Mouse (Mus musculus) forebrain, embryonic 11.5 days (tissue): ENCODE measurements around the gene Sdsl. TPM values are rescaled to one million over a fixed set of nuclear protein-coding genes. Genes with fewer than 3 reads are reported as not detected.
A peak's percentile ranks its signal among the peaks of the same experiment; 100 is the strongest.

Experiments
- ATAC-seq: fragments of 200-750 bp; cut with Nextera tagmentation; replicated peaks from 2 replicates; pipeline ENCODE4 v1.8.0; 2017; ENCODE audit warnings: moderate TSS enrichment; ENCODE audit not compliant: low FRiP score
- DNase-seq: peaks from one replicate; pipeline ENCODE4 v3.0.0-alpha.2; 2017; ENCODE audit warnings: low spot score
- H3K27ac ChIP-seq: fragments of 300-500 bp; sonication (generic); 2 replicates; pipeline ENCODE4 v1.5.1; 2014; ENCODE audit warnings: low read depth, low read length
- H3K27me3 ChIP-seq: fragments of 300-500 bp; sonication (generic); 2 replicates; pipeline ENCODE4 v1.6.1; 2014; ENCODE audit warnings: mild to moderate bottlenecking, low read length, mixed read lengths; ENCODE audit not compliant: control insufficient read depth, insufficient read depth
- H3K36me3 ChIP-seq: fragments of 300-500 bp; sonication (generic); 2 replicates; pipeline ENCODE4 v1.6.1; 2014; ENCODE audit warnings: mild to moderate bottlenecking, low read length, moderate library complexity, mixed read lengths; ENCODE audit not compliant: control insufficient read depth, insufficient read depth
- H3K4me1 ChIP-seq: fragments of 300-500 bp; sonication (generic); replicated peaks from 2 replicates; pipeline ENCODE4 v1.6.1; 2014; ENCODE audit warnings: low read length, mixed read lengths; ENCODE audit not compliant: control insufficient read depth, insufficient read depth
- H3K4me2 ChIP-seq: fragments of 300-500 bp; sonication (generic); 2 replicates; pipeline ENCODE4 v1.6.1; 2014; ENCODE audit warnings: low read depth, mild to moderate bottlenecking, low read length, moderate library complexity, mixed read lengths; ENCODE audit not compliant: severe bottlenecking
- H3K4me3 ChIP-seq: fragments of 300-500 bp; sonication (generic); 2 replicates; pipeline ENCODE4 v1.5.1; 2014; ENCODE audit warnings: low read depth, low read length
- H3K9ac ChIP-seq: fragments of 300-500 bp; sonication (generic); 2 replicates; pipeline ENCODE4 v1.6.1; 2014; ENCODE audit warnings: low read length
- H3K9me3 ChIP-seq: fragments of 300-500 bp; sonication (generic); 2 replicates; pipeline ENCODE4 v1.6.1; 2016; ENCODE audit warnings: low read length, mixed read lengths; ENCODE audit not compliant: control insufficient read depth
- WGBS: fragments of 180-500 bp; shearing (Covaris S2); extraction: QIAGEN DNeasy Blood & Tissue Kit; methylation state at CpG from one replicate; pipeline ENCODE4 v1.1.7; 2014; 5-methylcytosine and 5-hydroxymethylcytosine counted together
- polyA plus RNA-seq: library from polyadenylated mRNA; unstranded; fragments of >200 nt; fragmentation: Nextera tagmentation; extraction: Ambion mirVana; gene quantifications from 2 replicates; pipeline ENCODE4 v1.2.1, GENCODE M21; 2014

The Sdsl gene
- polyA plus RNA-seq, result 4.5 and 6.0 TPM in 2 replicates

DNA sequence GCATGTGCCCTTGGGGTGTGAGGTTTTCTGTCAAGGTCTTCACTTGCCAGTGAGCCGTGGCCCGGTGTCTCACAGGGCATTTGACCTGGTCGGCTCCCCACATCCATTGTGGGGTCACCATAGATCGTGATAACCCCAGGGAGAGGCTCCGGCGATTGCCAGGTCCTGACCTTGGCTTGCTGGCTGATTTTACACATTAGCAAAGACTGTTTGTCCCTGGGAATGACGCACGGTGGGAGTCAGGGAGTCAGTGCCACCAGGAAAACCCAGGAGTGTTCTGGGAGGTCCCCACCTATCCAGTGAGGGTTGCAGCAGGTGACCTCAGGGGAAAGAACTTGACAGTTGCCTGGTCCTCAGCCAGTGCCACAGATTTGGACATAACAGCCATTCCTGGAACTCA lies at the start of gene Sdsl:
Sdsl (minus strand) TSS at position 41 of the 400 bp plus-strand sequence.
- Histone ChIP-seq H3K36me3 (no peaks in the 10 kb centered on the region), H3K4me1 (no peaks in the 10 kb centered on the region), H3K27me3 (no peaks in the 10 kb centered on the region), H3K4me2 (no peak within 1 kb of the TSS), H3K9me3 (no peaks in the 10 kb centered on the region), H3K27ac (no peak within 1 kb of the TSS), H3K9ac (no peak within 1 kb of the TSS), H3K4me3 (no peak within 1 kb of the TSS)
- ATAC-seq (no peak), DNase-seq (no peak)
- 79% methylated on average over 8 of the region's 8 CpGs for WGBS

DNA sequence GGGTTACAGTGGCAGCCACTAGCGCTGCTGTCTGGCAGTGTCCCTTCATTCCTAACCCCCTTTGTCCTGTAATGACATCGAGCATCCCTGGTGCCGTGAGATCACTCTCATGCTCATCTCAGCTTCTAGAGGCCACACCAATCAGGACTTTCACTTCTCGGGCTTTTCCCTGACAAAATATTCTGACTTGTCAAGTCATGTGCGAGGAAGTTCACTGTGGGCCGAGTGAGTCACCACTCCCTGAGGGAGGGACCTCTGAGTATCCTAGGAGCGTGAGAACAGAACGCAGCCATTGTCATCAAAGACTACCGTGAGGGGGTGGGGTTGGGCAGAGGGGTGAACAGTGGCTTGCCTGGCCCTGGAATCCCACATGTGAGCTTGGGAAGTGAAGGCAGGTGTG lies 44.9 kb upstream of the Sdsl start:
- Histone ChIP-seq H3K9me3 (no peaks in the 10 kb centered on the region), H3K4me3 (no peak overlapping the region), H3K4me2 (no peak overlapping the region), H3K4me1 (0 out of 2 replicates have a peak, but pooled peaks cover 2% of the 10 kb centered on the region), H3K36me3 (no peaks in the 10 kb centered on the region), H3K9ac (no peak overlapping the region), H3K27ac (no peak overlapping the region), H3K27me3 (no peaks in the 10 kb centered on the region)
- DNase-seq, result no peak
- 61% methylated on average over 9 of the region's 9 CpGs for WGBS
- no peak for ATAC-seq

DNA sequence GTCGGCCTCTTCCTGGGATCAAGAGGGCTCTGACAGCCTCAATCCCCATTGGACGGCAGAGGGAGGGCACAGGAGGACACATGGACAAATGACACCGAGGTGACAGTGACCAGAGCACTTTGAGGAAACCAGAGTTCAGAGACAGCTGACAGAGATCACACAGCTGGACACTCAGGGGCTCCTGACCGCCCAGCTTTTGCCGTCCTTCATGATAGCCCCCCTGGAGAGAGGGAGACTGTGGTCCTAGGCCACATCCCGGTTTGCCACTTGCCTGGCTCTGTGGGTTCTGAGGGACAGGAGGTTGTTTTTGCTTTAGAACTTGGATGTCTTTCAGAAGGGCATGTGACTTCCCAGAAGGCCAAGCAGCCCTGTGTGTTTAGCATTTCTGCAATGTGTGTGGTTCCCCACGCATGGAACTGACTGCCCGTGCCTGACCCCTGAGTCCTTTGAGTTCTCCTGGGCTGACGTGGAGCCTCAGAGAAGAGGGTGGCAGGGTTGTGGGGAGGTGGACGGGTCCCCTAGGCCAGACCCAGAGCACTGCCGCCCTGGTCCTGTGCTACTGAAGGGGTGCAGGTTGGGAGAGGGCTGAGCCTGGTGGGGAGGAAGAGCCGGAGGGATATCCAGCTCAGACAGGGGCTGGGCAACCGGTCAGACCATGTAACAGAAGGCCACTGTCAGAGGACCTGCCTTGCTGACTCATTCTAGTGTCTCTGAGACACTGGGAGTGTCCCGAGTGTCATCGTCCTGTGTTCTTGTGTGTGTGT lies 43.8 kb upstream of the Sdsl start:
- Histone ChIP-seq H3K36me3 (no peaks in the 10 kb centered on the region), H3K9ac (no peak overlapping the region), H3K4me2 (no peak overlapping the region), H3K4me3 (no peak overlapping the region), H3K9me3 (no peaks in the 10 kb centered on the region), H3K4me1 (0 out of 2 replicates have a peak, but pooled peaks cover 2% of the 10 kb centered on the region), H3K27ac (no peak overlapping the region), H3K27me3 (peaks cover 2% of the 10 kb centered on the region; the same call in 1 of the 2 replicates)
- ATAC-seq (no peak), DNase-seq (no peak)
- 69% methylated on average over 15 of the region's 15 CpGs for WGBS

DNA sequence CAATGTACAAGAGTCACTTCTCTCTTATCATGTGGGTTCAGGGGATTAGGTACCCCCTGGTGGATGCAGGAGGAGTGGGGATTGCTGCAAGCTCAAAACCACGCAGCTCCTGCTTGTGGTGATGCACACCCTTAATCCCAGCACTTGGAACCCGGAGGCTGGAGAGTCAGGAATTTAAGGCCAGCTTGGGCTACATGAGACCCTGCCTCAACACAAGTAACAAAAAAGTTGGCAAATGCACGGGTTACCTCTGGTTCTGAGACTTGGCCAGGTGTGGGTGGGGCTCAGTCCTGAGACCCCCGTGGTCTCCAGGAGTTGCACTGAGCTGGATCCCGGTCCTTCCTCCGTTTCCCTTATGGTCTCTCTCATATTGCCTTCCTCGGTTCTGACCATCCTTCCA lies 42.8 kb upstream of the Sdsl start:
- WGBS, result 74% methylated on average over 7 of the region's 7 CpGs
- Histone ChIP-seq H3K9me3 (no peaks in the 10 kb centered on the region), H3K4me1 (0 out of 2 replicates have a peak, but pooled peaks cover 5% of the 10 kb centered on the region), H3K27me3 (peaks cover 2% of the 10 kb centered on the region; the same call in 1 of the 2 replicates), H3K9ac (no peak overlapping the region; the same call in 1 of the 2 replicates), H3K4me2 (no peak overlapping the region), H3K27ac (no peak overlapping the region), H3K36me3 (no peaks in the 10 kb centered on the region), H3K4me3 (no peak overlapping the region)
- ATAC-seq, result no peak
- DNase-seq, result no peak

GRCm38 (mm10) chr5:120514754-120515153 lies 42.1 kb upstream of the Sdsl start:
- 43% methylated on average over 4 of the region's 4 CpGs for WGBS
- DNase-seq (no peak), ATAC-seq (no peak)
- Histone ChIP-seq H3K27me3 (peaks cover 2% of the 10 kb centered on the region; the same call in 1 of the 2 replicates), H3K4me1 (0 out of 2 replicates have a peak, but pooled peaks cover 9% of the 10 kb centered on the region), H3K27ac (no peak overlapping the region), H3K36me3 (no peaks in the 10 kb centered on the region), H3K4me2 (no peak overlapping the region), H3K4me3 (no peak overlapping the region), H3K9me3 (no peaks in the 10 kb centered on the region), H3K9ac (no peak overlapping the region; the same call in 1 of the 2 replicates)

- no peak for ATAC-seq
- Histone ChIP-seq H3K9ac (no peak overlapping the region), H3K27me3 (peaks cover 2% of the 10 kb centered on the region; the same call in 1 of the 2 replicates), H3K4me1 (0 out of 2 replicates have a peak, but pooled peaks cover 9% of the 10 kb centered on the region), H3K4me2 (no peak overlapping the region), H3K4me3 (no peak overlapping the region), H3K36me3 (no peaks in the 10 kb centered on the region), H3K9me3 (no peaks in the 10 kb centered on the region), H3K27ac (no peak overlapping the region)
- WGBS, result 94% methylated on average over 9 of the region's 9 CpGs
- no peak for DNase-seq
Measured at GRCm38 (mm10) chr5:120514031-120514677, 41.5 kb upstream of the Sdsl start.

DNA sequence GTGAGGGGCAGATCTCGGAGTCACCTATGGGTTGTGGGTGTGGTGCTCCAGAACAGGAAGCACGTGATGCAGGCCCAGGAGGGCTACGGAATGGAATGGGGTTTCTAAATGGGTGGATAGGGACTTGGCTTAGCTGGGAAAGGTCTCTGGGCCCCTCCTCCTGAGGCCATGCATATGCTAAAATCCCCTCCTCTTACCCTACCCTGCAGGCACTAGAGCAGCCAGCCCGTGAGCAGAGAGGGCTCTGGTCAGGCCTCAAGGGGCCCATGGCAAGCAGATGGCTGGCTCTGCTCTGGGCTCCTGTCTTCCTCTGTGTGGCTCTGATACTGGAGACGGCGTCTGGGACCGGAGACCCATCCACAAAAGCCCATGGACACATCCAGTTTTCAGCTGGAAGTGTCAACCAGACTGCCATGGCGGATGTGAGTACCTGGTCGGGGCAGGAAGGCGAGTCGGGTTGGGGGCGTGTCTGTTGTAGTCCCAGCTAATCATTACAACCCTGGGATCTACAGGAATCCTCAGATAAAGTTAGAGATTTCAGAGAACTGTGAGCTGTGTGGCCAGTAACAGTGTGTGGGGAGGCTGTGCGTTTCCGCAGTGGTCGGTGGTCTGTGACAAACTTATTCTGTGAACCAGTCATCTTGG lies 40.4 kb upstream of the Sdsl start:
- H3K27me3 ChIP-seq, result peaks cover 2% of the 10 kb centered on the region; the same call in 1 of the 2 replicates
- 44% methylated on average over 15 of the region's 15 CpGs for WGBS
- 0 out of 2 replicates have a peak, but pooled peaks cover 9% of the 10 kb centered on the region for H3K4me1 ChIP-seq
- no peaks in the 10 kb centered on the region for H3K36me3 ChIP-seq
- no peak overlapping the region for H3K4me2 ChIP-seq
- H3K27ac ChIP-seq, result no peak overlapping the region
- DNase-seq (no peak), ATAC-seq (no peak)
- no peaks in the 10 kb centered on the region for H3K9me3 ChIP-seq
- no peak overlapping the region for H3K4me3 ChIP-seq
- H3K9ac ChIP-seq, result no peak overlapping the region

DNA sequence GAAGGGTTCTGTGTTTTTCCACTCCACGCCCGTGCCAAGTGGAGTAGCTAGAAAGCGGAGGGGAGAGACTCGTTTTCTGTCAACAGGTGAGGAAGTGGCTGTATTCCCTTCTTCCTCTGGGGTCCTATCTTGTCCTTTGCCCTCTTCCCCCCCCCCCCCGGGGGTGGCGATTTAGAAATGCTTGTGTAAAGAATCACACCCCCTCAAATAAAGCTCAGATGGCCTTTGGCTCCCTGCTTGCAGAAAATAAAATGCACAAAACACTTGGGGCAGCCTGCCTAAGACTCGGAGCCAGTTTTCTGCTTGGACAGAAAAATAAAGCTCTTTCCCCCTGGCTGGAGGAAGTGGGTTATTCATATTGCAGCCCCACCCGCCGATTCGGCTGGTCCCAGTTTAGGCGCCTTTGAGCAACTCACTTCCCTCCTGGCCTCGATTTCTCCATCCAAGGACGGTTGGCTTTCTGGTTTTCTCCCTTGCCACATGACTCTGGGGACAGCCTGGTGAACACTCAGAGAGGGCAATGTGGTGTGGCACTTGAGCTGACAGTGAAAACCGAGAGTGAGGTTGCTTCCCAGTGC lies 39.1 kb upstream of the Sdsl start:
- no peak for DNase-seq
- peak overlapping the region; percentile 39 for H3K4me3 ChIP-seq
- no peak overlapping the region for H3K27ac ChIP-seq
- peaks cover 2% of the 10 kb centered on the region; the same call in 1 of the 2 replicates for H3K27me3 ChIP-seq
- ATAC-seq, result no peak
- H3K36me3 ChIP-seq, result no peaks in the 10 kb centered on the region
- H3K9me3 ChIP-seq, result no peaks in the 10 kb centered on the region
- WGBS, result 40% methylated on average over 14 of the region's 14 CpGs
- no peak overlapping the region for H3K9ac ChIP-seq
- 0 out of 2 replicates have a peak, but pooled peaks cover 9% of the 10 kb centered on the region for H3K4me1 ChIP-seq
- H3K4me2 ChIP-seq, result peak overlapping the region; percentile 60; the same call in 1 of the 2 replicates
